Mouse (Mus musculus) mouse embryonic stem cell (cell line): Measurements from ENCODE around the gene Lin7c.

Experiments used
- in situ Hi-C, 2 experiments: fragments of 300-500 bp; cut with MboI; formaldehyde crosslinking; loops; 1 replicate in 1 of 2; 3 replicates in 1 of 2; pipeline ENCODE4 v1.14.3; 2019 to 2020; ENCODE audit warnings: low sequenced_read_pairs in 2 of 2, low pct_unique_long_range_greater_than_20kb in 1 of 2, mixed read lengths in 1 of 2; ENCODE audit not compliant: unreplicated experiment in 1 of 2

The Lin7c gene

GRCm38 (mm10) chr2:109912766-109913165 lies 22.1 kb downstream of the Lin7c start:
- in situ Hi-C loops, result loop anchor here in 1 of 2 experiments (25.0 kb wide), 1 partner anchor 650 kb away; no protein-coding TSS in a partner anchor

GRCm38 (mm10) chr2:109913241-109913640 lies 22.6 kb downstream of the Lin7c start:
- in situ Hi-C loops, result loop anchor here in 1 of 2 experiments (25.0 kb wide), 1 partner anchor 649 kb away; no protein-coding TSS in a partner anchor

GRCm38 (mm10) chr2:109914601-109915000 lies 23.9 kb downstream of the Lin7c start:
- in situ Hi-C loops, result loop anchor here in 1 of 2 experiments (25.0 kb wide), 1 partner anchor 648 kb away; no protein-coding TSS in a partner anchor

- in situ Hi-C loops, result loop anchor here in 1 of 2 experiments (25.0 kb wide), 1 partner anchor 645 kb away; no protein-coding TSS in a partner anchor
Measured at GRCm38 (mm10) chr2:109916782-109917495, 26.3 kb downstream of the Lin7c start.

- in situ Hi-C loops, result loop anchor here in 1 of 2 experiments (25.0 kb wide), 1 partner anchor 645 kb away; no protein-coding TSS in a partner anchor
Measured at GRCm38 (mm10) chr2:109917496-109918413, 27.1 kb downstream of the Lin7c start, which contains the start of gene Lgr4. Lgr4 (plus strand) TSS chr2:109917647.

GRCm38 (mm10) chr2:109918592-109919262 lies 28.1 kb downstream of the Lin7c start:
- in situ Hi-C loops, result loop anchor here in 1 of 2 experiments (25.0 kb wide), 1 partner anchor 644 kb away; no protein-coding TSS in a partner anchor

- in situ Hi-C loops, result loop anchor here in 1 of 2 experiments (25.0 kb wide), 1 partner anchor 642 kb away; no protein-coding TSS in a partner anchor
Measured at GRCm38 (mm10) chr2:109920471-109920870, 29.8 kb downstream of the Lin7c start.

GRCm38 (mm10) chr2:109921298-109922035 lies 30.8 kb downstream of the Lin7c start:
- in situ Hi-C loops, result loop anchor here in 1 of 2 experiments (25.0 kb wide), 1 partner anchor 641 kb away; no protein-coding TSS in a partner anchor

GRCm38 (mm10) chr2:109922306-109922705 lies 31.7 kb downstream of the Lin7c start:
- in situ Hi-C loops, result loop anchor here in 1 of 2 experiments (25.0 kb wide), 1 partner anchor 640 kb away; no protein-coding TSS in a partner anchor

GRCm38 (mm10) chr2:109923031-109923430 lies 32.4 kb downstream of the Lin7c start:
- in situ Hi-C loops, result loop anchor here in 1 of 2 experiments (25.0 kb wide), 1 partner anchor 639 kb away; no protein-coding TSS in a partner anchor

- in situ Hi-C loops, result loop anchor here in 1 of 2 experiments (25.0 kb wide), 1 partner anchor 638 kb away; no protein-coding TSS in a partner anchor
Measured at GRCm38 (mm10) chr2:109923945-109924344, 33.3 kb downstream of the Lin7c start.

GRCm38 (mm10) chr2:109926984-109927383 lies 36.3 kb downstream of the Lin7c start:
- in situ Hi-C loops, result no loop called here

GRCm38 (mm10) chr2:109927446-109927845 lies 36.8 kb downstream of the Lin7c start:
- in situ Hi-C loops, result no loop called here

GRCm38 (mm10) chr2:109927876-109928275 lies 37.2 kb downstream of the Lin7c start:
- in situ Hi-C loops, result no loop called here

GRCm38 (mm10) chr2:109928791-109929190 lies 38.1 kb downstream of the Lin7c start:
- in situ Hi-C loops, result no loop called here

GRCm38 (mm10) chr2:109929256-109929655 lies 38.6 kb downstream of the Lin7c start:
- in situ Hi-C loops, result no loop called here

GRCm38 (mm10) chr2:109930366-109930765 lies 39.7 kb downstream of the Lin7c start:
- in situ Hi-C loops, result no loop called here
